In genomic region chr9:44966815-44967242, GRCm38 (mm10) we compare ENCODE assay signal across 9 mouse cellular contexts. TPM values are rescaled to one million over a fixed set of nuclear protein-coding genes. Genes with fewer than 3 reads are reported as not detected.
DNase-seq lines count a peak whose midpoint lies in the region; ATAC-seq and TF ChIP-seq lines count a peak whose summit lies in the region.
"Had no signal": no experiment of that assay in that cellular context is flagged by ENCODE, and none has a peak within 500 bp of the region (broad histone marks: within the 10 kb centered on the region; RNA-seq: fewer than 3 reads in every experiment).

No protein-coding gene starts in this region.

- no peak for TF ChIP-seq POLR2A in heart, adult 2 months (IDR thresholded peaks at IDR 0.05; ENCODE audit: insufficient read depth, low read depth, low read length)

- H3K27ac ChIP-seq in heart, adult 2 months = peak overlapping the region; percentile 93
- H3K27ac ChIP-seq in lung, postnatal 0 days (ENCODE audit: low read length) = no peak overlapping the region
- H3K27ac ChIP-seq: limb, embryonic 13.5 days had no signal

- H3K9ac ChIP-seq in heart, adult 2 months (ENCODE audit: low read depth, low read length) = no peak overlapping the region
- H3K9ac ChIP-seq in lung, postnatal 0 days (replicated peaks; ENCODE audit: low read depth) = no peak overlapping the region

- peak; percentile 68 for DNase-seq in WW6 (ENCODE audit: low read depth, low spot score)
- DNase-seq in cerebellum, postnatal 36 days = peak; percentile 85 to 88
- peak; percentile 80 to 82 for DNase-seq in heart, adult 2 months
- peak; percentile 54 for DNase-seq in large intestine, adult 2 months (ENCODE audit: low read depth, low spot score)
- peak; percentile 92 for DNase-seq in lung, postnatal 0 days (ENCODE audit: low spot score)
- DNase-seq in right cerebral cortex, postnatal 14 days = peak; percentile 28
- peak; percentile 85 for DNase-seq in urinary bladder, postnatal 14 days (ENCODE audit: low spot score)

- TF ChIP-seq CTCF in heart, adult 2 months (IDR thresholded peaks at IDR 0.05) = peak; percentile 96
- TF ChIP-seq CTCF in lung, postnatal 0 days (IDR thresholded peaks at IDR 0.05) = peak; percentile 83

- ATAC-seq in CD4-positive, CD25-positive, alpha-beta regulatory T cell, adult 4 months = peak; percentile 63
- ATAC-seq in lung, postnatal 0 days = peak; percentile 38

- no peak overlapping the region for H3K4me2 ChIP-seq in lung, postnatal 0 days (replicated peaks; ENCODE audit: low read depth, low read length)

- WGBS in heart, adult 2 months = 20% methylated on average over 3 of the region's 3 CpGs
- 16% methylated on average over 3 of the region's 3 CpGs for WGBS in large intestine, adult 2 months
- whole genome bisulfite sequencing in lung, postnatal 0 days = 23% methylated on average over 3 of the region's 3 CpGs

- no peaks in the 10 kb centered on the region for H3K79me2 ChIP-seq in heart, adult 2 months (replicated peaks; ENCODE audit: control insufficient read depth, insufficient read depth, low read length)

- intact Hi-C loops in heart, adult 2 months (cut with DNase I) = loop anchor here (1.0 to 5.0 kb wide), 3 partner anchors 85 to 132 kb away; partner anchors contain the start of gene Kmt2a

- H3K9me3 ChIP-seq in lung, postnatal 0 days (ENCODE audit: low read length) = no peaks in the 10 kb centered on the region
- H3K9me3 ChIP-seq: limb, embryonic 13.5 days had no signal

- peak; percentile 76 for TF ChIP-seq EP300 in heart, adult 2 months (IDR thresholded peaks at IDR 0.05; ENCODE audit: insufficient read depth, low read depth, low read length)
- TF ChIP-seq EP300 in lung, postnatal 0 days (IDR thresholded peaks at IDR 0.05) = peak; percentile 31; the same call in 1 of the 2 replicates

- H3K4me1 ChIP-seq in heart, adult 2 months (ENCODE audit: control insufficient read depth, insufficient read depth, low read length) = peaks cover 2% of the 10 kb centered on the region
- H3K4me1 ChIP-seq in lung, postnatal 0 days (ENCODE audit: insufficient read depth, low read depth, low read length) = peaks cover 7% of the 10 kb centered on the region; the same call in 1 of the 2 replicates

- H3K4me3 ChIP-seq in heart, adult 2 months = no peak overlapping the region
- no peak overlapping the region for H3K4me3 ChIP-seq in lung, postnatal 0 days (ENCODE audit: low read depth, low read length)

- no peaks in the 10 kb centered on the region for H3K27me3 ChIP-seq in heart, adult 2 months (ENCODE audit: control insufficient read depth, insufficient read depth, low read length)
- H3K27me3 ChIP-seq in lung, postnatal 0 days (replicated peaks; ENCODE audit: insufficient read depth, low read length) = no peaks in the 10 kb centered on the region

- H3K36me3 ChIP-seq in heart, adult 2 months (ENCODE audit: control insufficient read depth, insufficient read depth, low read length) = peaks cover 11% of the 10 kb centered on the region
- H3K36me3 ChIP-seq in lung, postnatal 0 days (ENCODE audit: insufficient read depth, low read length) = no peaks in the 10 kb centered on the region

RNA-seq across cellular contexts. Expression of gene Ube4a, which starts 1.4 kb away (rescaled TPM):
- 10 to 100 TPM; 26.6 to 40.4 TPM for polyA plus RNA-seq in CD4-positive, CD25-positive, alpha-beta regulatory T cell, adult 4 months (2017; shearing (Covaris generic))
- total RNA-seq in heart, adult 2 months (2021) = 10 to 100 TPM; 36.1 to 39.6 TPM
- 8.4 and 17.0 TPM in 2 replicates for polyA plus RNA-seq in heart, adult 2 months (2012; rRNA removed)
- 10.3 and 15.9 TPM in 2 replicates for polyA plus RNA-seq in large intestine, adult 2 months (2012; rRNA removed)
- polyA plus RNA-seq in lung, postnatal 0 days (2015; fragmentation: Nextera tagmentation; extraction: Ambion mirVana) = 12.9 and 13.2 TPM in 2 replicates

RNA-seq across cellular contexts. Expression of gene Cd3g, which starts 13.4 kb away (rescaled TPM):
- polyA plus RNA-seq in CD4-positive, CD25-positive, alpha-beta regulatory T cell, adult 4 months (2017; shearing (Covaris generic)) = 1,000 to 10,000 TPM; 1,425 to 1,626 TPM
- total RNA-seq in heart, adult 2 months (2021) = under 1 TPM; 0.25 to 0.39 TPM
- polyA plus RNA-seq in heart, adult 2 months (2012; rRNA removed) = 0.64 and 1.5 TPM in 2 replicates
- 9.3 and 9.5 TPM in 2 replicates for polyA plus RNA-seq in large intestine, adult 2 months (2012; rRNA removed)
- 0.63 and 1.1 TPM in 2 replicates for polyA plus RNA-seq in lung, postnatal 0 days (2015; fragmentation: Nextera tagmentation; extraction: Ambion mirVana)

RNA-seq across cellular contexts. Expression of gene Cd3d, which starts 14.8 kb away (rescaled TPM):
- polyA plus RNA-seq in CD4-positive, CD25-positive, alpha-beta regulatory T cell, adult 4 months (2017; shearing (Covaris generic)) = 100 to 1,000 TPM; 544 to 973 TPM
- under 1 TPM in 1 of 2 experiments, not detected in 1; 0.66 TPM for total RNA-seq in heart, adult 2 months (2021)
- polyA plus RNA-seq in heart, adult 2 months (2012; rRNA removed) = 0.29 and 0.92 TPM in 2 replicates
- 4.8 and 5.3 TPM in 2 replicates for polyA plus RNA-seq in large intestine, adult 2 months (2012; rRNA removed)
- polyA plus RNA-seq in lung, postnatal 0 days (2015; fragmentation: Nextera tagmentation; extraction: Ambion mirVana) = 0.38 and 0.39 TPM in 2 replicates
- polyA plus RNA-seq: limb, embryonic 13.5 days had no signal

RNA-seq across cellular contexts. Expression of gene Cd3e, which starts 42.6 kb away (rescaled TPM):
- 1,000 to 10,000 TPM; 1,413 to 1,834 TPM for polyA plus RNA-seq in CD4-positive, CD25-positive, alpha-beta regulatory T cell, adult 4 months (2017; shearing (Covaris generic))
- under 1 TPM; 0.21 to 0.66 TPM for total RNA-seq in heart, adult 2 months (2021)
- 0.32 and 1.5 TPM in 2 replicates for polyA plus RNA-seq in heart, adult 2 months (2012; rRNA removed)
- polyA plus RNA-seq in large intestine, adult 2 months (2012; rRNA removed) = 11.1 and 14.3 TPM in 2 replicates
- polyA plus RNA-seq in lung, postnatal 0 days (2015; fragmentation: Nextera tagmentation; extraction: Ambion mirVana) = 0.18 and 0.27 TPM in 2 replicates
- polyA plus RNA-seq: limb, embryonic 13.5 days had no signal

RNA-seq across cellular contexts. Expression of gene Atp5l, which starts 46.3 kb away (rescaled TPM):
- 100 to 1,000 TPM; 416 to 524 TPM for polyA plus RNA-seq in CD4-positive, CD25-positive, alpha-beta regulatory T cell, adult 4 months (2017; shearing (Covaris generic))
- total RNA-seq in heart, adult 2 months (2021) = 1,000 to 10,000 TPM; 1,478 to 1,698 TPM
- polyA plus RNA-seq in heart, adult 2 months (2012; rRNA removed) = 1,092 and 1,784 TPM in 2 replicates
- 453 and 486 TPM in 2 replicates for polyA plus RNA-seq in large intestine, adult 2 months (2012; rRNA removed)
- 663 and 736 TPM in 2 replicates for polyA plus RNA-seq in lung, postnatal 0 days (2015; fragmentation: Nextera tagmentation; extraction: Ambion mirVana)

Comparison
In these comparisons a context has a peak if more than half of its experiments do, and no peak if none do; other contexts are left out.
1. DNase-seq: peak in every context shown above with its lines; median percentile 92 in lung, postnatal 0 days; 86 in cerebellum, postnatal 36 days; 85 in urinary bladder, postnatal 14 days; 81 in heart, adult 2 months; 68 in WW6; 54 in large intestine, adult 2 months; 28 in right cerebral cortex, postnatal 14 days.
2. RNA of gene Cd3g, which starts 13.4 kb away (polyA plus RNA-seq): 1,425 to 1,626 TPM in CD4-positive, CD25-positive, alpha-beta regulatory T cell, adult 4 months; 9.3 to 9.5 TPM in large intestine, adult 2 months, 0.64 to 1.5 TPM in heart, adult 2 months and 0.63 to 1.1 TPM in lung, postnatal 0 days; every median in the first group is over 100 times any median in the second.
3. RNA of gene Cd3d, which starts 14.8 kb away (polyA plus RNA-seq): 544 to 973 TPM in CD4-positive, CD25-positive, alpha-beta regulatory T cell, adult 4 months; 4.8 to 5.3 TPM in large intestine, adult 2 months, 0.29 to 0.92 TPM in heart, adult 2 months and 0.38 to 0.39 TPM in lung, postnatal 0 days; every median in the first group is over 10 times any median in the second.